Mouse (Mus musculus) intestine, embryonic 16.5 days (tissue): ENCODE measurements around the gene Tnnc1. TPM values are rescaled to one million over a fixed set of nuclear protein-coding genes. Genes with fewer than 3 reads are reported as not detected.

ENCODE experiments used
- ATAC-seq: fragments of 200-750 bp; cut with Nextera tagmentation; 2 replicates; pipeline ENCODE4 v1.8.0; 2017; ENCODE audit warnings: moderate TSS enrichment, moderate library complexity
- H3K27ac ChIP-seq: fragments of 300-500 bp; sonication (generic); 2 replicates; pipeline ENCODE4 v1.5.1; 2014; ENCODE audit warnings: mild to moderate bottlenecking, low read length
- H3K27me3 ChIP-seq: fragments of 300-500 bp; sonication (generic); replicated peaks from 2 replicates; pipeline ENCODE4 v1.6.1; 2014; ENCODE audit warnings: low read length, control low read depth, mixed read lengths; ENCODE audit not compliant: control insufficient read depth, insufficient read depth
- H3K36me3 ChIP-seq: fragments of 300-500 bp; sonication (generic); 2 replicates; pipeline ENCODE4 v1.6.1; 2014; ENCODE audit warnings: low read length, control low read depth; ENCODE audit not compliant: control insufficient read depth, insufficient read depth
- H3K4me1 ChIP-seq: fragments of 300-500 bp; sonication (generic); 2 replicates; pipeline ENCODE4 v1.6.1; 2014; ENCODE audit warnings: low read length, control low read depth, mixed read lengths; ENCODE audit not compliant: control insufficient read depth, insufficient read depth
- H3K4me2 ChIP-seq: fragments of 300-500 bp; sonication (generic); 2 replicates; pipeline ENCODE4 v1.6.1; 2014; ENCODE audit warnings: low read depth, low read length, control low read depth
- H3K4me3 ChIP-seq: fragments of 300-500 bp; sonication (generic); 2 replicates; pipeline ENCODE4 v1.5.1; 2014; ENCODE audit warnings: mild to moderate bottlenecking, low read length
- H3K9ac ChIP-seq: fragments of 300-500 bp; sonication (generic); 2 replicates; pipeline ENCODE4 v1.6.1; 2014; ENCODE audit warnings: low read depth, low read length
- H3K9me3 ChIP-seq: fragments of 300-500 bp; sonication (generic); 2 replicates; pipeline ENCODE4 v1.6.1; 2016; ENCODE audit warnings: low read length, control low read depth; ENCODE audit not compliant: control insufficient read depth
- WGBS: fragments of 180-500 bp; shearing (Covaris S2); extraction: QIAGEN DNeasy Blood & Tissue Kit; methylation state at CpG from one replicate; pipeline ENCODE4 v1.1.7; 2014; 5-methylcytosine and 5-hydroxymethylcytosine counted together
- polyA plus RNA-seq: library from polyadenylated mRNA; unstranded; fragments of >200 nt; fragmentation: Nextera tagmentation; extraction: Ambion mirVana; gene quantifications from 2 replicates; pipeline ENCODE4 v1.2.1, GENCODE M21; 2015

Tnnc1 gene
- polyA plus RNA-seq, 1 experiment from 2014 or later, result 3.7 TPM

DNA sequence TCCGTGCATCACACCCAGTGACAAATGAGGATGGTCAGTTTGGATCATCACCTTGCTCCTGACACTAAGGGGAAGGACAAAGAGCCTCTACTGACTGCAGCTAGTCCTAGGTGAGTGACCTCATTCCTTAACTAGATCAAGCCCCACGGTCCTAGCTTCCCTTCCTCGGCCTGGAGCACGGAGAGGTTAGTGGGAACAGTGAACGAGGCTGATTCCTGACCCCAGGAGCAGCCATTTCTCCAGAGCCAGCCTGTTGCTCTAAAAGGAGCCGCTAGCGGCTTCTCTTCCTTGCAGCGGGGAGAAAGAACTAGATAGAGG, 2.9 kb upstream of the Tnnc1 start:
- WGBS, result 8% methylated on average over 8 of the region's 8 CpGs
- H3K9ac ChIP-seq, result peak overlapping the region; percentile 98

DNA sequence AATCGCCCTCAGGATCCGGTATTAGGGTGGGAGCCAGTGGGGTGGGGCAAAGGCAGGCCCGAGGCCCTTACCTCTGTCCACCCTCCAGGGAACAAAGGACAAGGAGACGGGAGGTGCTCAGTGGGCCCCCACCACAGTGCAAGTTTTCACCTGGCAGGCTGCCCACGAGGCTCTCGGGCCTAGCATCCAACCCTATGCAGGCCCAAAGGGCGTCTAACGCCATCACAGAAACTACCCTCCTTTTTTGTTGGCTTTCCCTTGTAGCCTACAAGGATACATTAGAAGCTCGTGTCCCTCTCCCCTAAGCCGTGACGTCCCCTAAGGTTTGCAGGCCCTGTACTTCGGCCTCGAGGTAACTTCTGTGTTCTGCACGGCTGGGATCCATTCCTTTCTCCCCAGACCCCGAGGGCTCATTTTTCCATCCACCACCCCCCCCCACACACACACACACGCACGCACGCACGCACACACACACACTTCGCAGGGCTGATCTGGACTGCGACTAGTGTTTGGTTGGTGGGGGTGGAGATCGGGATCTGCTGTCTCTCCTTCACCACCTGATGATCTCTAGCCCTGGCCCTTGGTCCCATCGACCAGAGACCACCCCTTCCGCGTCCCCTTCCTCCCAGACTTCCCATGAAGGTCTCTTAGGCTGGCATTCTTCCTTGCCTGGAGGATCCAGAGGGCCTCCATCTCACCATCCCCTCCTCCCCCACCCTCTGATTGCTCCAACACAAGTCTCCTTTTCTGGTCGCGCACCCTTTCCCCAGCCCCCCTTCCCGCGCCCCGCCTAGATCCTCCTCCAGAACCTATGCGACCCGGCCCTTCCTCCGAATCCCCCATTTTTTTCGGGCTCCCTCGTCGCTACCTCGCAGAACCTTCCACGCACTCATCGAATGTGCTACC, 2.3 kb upstream of the Tnnc1 start:
- H3K4me1 ChIP-seq, result peaks cover 16% of the 10 kb centered on the region
- peak overlapping the region; percentile 98 for H3K9ac ChIP-seq
- H3K9me3 ChIP-seq, result no peaks in the 10 kb centered on the region
- peak; percentile 72 for ATAC-seq
- peaks cover 14% of the 10 kb centered on the region for H3K36me3 ChIP-seq
- H3K4me3 ChIP-seq, result peak overlapping the region; percentile 84
- H3K4me2 ChIP-seq, result peak overlapping the region; percentile 85
- under 1% methylated on average over 39 of the region's 39 CpGs for WGBS
- no peaks in the 10 kb centered on the region for H3K27me3 ChIP-seq
- peak overlapping the region; percentile 94 for H3K27ac ChIP-seq

More for the DNA sequence above, 2.9 kb upstream of the Tnnc1 start:
- H3K4me2 ChIP-seq, result peak overlapping the region; percentile 85
- ATAC-seq, result peak; percentile 12
- peaks cover 14% of the 10 kb centered on the region for H3K36me3 ChIP-seq
- peak overlapping the region; percentile 94 for H3K27ac ChIP-seq
- H3K4me1 ChIP-seq, result peaks cover 16% of the 10 kb centered on the region
- no peaks in the 10 kb centered on the region for H3K9me3 ChIP-seq
- H3K4me3 ChIP-seq, result peak overlapping the region; percentile 84
- no peaks in the 10 kb centered on the region for H3K27me3 ChIP-seq

DNA sequence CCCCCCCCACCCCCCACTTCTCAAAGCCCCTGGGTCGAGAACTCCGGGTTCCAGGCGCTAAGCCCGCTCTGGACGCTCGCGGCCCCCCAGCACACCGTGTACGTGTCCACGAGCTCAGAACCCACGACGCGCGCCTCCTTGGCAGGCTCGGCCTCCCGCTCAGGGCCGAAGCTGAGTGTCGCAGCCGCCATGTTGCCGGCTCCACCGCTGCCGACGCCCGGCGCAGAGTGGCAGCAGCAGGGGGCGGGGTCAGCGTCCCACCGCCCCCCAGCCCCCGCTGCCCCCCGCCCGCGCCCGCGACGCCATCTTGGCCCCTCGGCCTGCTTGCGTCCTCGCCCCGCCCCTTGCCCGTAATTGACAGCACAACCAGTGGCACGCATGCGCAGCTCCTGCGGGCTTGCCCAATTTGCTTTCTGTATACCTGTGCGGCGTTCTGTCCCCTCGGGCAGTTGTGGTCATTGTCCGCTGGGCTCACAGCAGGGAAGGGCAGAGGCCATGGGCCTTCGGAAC, 1.6 kb upstream of the Tnnc1 start:
- Histone ChIP-seq H3K36me3 (peaks cover 11% of the 10 kb centered on the region), H3K4me1 (peaks cover 13% of the 10 kb centered on the region), H3K4me2 (peak overlapping the region; percentile 85), H3K9me3 (no peaks in the 10 kb centered on the region), H3K9ac (peak overlapping the region; percentile 98), H3K27me3 (no peaks in the 10 kb centered on the region), H3K4me3 (peak overlapping the region; percentile 84), H3K27ac (peak overlapping the region; percentile 94)
- 1% methylated on average over 43 of the region's 48 CpGs for WGBS
- peak; percentile 75 for ATAC-seq

DNA sequence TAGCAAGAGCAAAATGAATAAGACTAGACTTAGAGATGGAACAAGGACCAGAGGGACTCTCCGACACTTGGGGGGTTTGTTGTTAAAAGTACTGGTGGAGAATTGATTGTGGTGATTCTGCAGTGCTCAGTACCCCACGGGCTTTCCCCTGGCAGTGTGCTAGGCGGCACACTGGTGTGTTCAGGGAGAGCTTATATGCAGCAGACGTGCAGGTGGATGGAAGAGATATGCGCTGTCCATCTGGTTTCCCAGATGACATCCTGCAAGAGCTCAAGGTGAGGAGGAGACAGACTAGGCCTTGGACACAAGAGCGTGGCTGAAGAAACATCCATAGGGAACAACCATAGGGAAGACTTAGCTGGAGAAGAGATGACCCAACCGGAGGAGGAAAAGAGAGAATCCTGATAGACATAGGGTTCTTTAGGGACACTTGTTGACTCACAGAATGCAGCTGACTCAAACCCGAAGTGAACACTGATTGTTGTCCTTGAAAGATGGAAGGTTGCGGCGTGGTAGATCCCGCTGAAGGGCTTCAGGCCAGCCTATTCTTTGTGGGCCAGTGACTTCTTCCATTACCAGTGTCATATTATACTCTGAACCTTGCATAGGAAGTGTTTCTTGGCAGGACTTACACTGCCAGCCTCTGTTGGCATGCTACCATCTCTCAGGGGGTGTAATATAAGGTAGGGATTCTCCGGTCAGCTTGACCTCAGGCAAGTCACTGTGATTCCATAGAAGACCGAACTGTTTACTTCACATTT, 862 bp upstream of the Tnnc1 start:
- Histone ChIP-seq H3K4me1 (peaks cover 13% of the 10 kb centered on the region), H3K9me3 (no peaks in the 10 kb centered on the region), H3K9ac (peak overlapping the region; percentile 98), H3K27ac (no peak overlapping the region), H3K4me3 (peak overlapping the region; percentile 84), H3K27me3 (no peaks in the 10 kb centered on the region), H3K36me3 (peaks cover 9% of the 10 kb centered on the region), H3K4me2 (peak overlapping the region; percentile 85)
- peak; percentile 26 for ATAC-seq
- WGBS, result 78% methylated on average over 13 of the region's 13 CpGs

DNA sequence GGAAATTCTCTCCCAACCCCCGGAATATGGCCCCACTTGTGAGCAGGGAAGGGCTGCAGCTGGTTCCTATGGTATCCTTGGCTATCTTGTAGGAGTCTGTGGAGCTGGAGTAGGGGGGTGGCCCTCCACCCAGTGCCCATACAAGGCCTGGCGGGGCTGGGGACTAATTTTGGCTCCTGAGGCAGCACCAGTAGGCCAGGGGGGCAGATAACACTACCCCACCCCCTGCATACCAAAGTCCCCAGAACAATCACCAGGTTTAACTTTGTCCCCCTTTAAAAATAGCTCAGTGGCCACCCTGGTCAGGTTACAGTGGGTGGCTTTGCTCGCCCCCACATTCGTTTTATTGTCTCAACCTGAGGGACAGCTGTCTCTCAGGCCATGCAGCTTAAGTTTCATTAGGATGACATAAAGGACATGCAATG, 1.0 kb downstream of the Tnnc1 start:
- no peak for ATAC-seq

DNA sequence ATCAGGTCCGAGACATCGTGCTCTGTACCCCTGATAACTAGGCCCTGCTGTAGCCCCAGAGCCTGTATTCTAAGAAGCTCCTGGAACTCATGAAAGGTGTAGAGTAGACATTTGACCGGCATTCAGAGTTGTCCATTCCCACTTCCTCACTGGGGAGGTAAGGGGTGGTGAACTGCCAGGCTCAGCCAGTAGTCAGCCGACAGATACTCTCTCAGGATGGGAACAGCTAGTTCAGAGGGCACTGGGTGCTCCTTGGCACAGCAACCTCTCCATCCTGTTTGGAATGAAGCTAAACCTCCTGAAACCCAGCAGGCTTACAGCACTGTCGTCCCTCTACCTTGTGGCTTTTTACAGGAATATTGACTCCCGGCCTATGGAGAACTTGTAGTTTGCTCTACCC, 3.7 kb downstream of the Tnnc1 start:
- Histone ChIP-seq H3K4me2 (no peak overlapping the region), H3K4me3 (no peak overlapping the region), H3K36me3 (no peaks in the 10 kb centered on the region), H3K9me3 (no peaks in the 10 kb centered on the region), H3K27me3 (no peaks in the 10 kb centered on the region), H3K27ac (no peak overlapping the region), H3K9ac (no peak overlapping the region), H3K4me1 (0 out of 2 replicates have a peak, but pooled peaks cover 3% of the 10 kb centered on the region)
- no peak for ATAC-seq
- 88% methylated on average over 6 of the region's 6 CpGs for WGBS

More for the DNA sequence above, 1.0 kb downstream of the Tnnc1 start:
- Histone ChIP-seq H3K4me2 (no peak overlapping the region), H3K27me3 (no peaks in the 10 kb centered on the region), H3K36me3 (no peaks in the 10 kb centered on the region), H3K9me3 (no peaks in the 10 kb centered on the region), H3K4me3 (no peak overlapping the region), H3K27ac (no peak overlapping the region), H3K9ac (0 out of 2 replicates have a peak overlapping the region, but pooled peaks have one; percentile 18), H3K4me1 (peaks cover 13% of the 10 kb centered on the region)
- 78% methylated on average over 4 of the region's 4 CpGs for WGBS

DNA sequence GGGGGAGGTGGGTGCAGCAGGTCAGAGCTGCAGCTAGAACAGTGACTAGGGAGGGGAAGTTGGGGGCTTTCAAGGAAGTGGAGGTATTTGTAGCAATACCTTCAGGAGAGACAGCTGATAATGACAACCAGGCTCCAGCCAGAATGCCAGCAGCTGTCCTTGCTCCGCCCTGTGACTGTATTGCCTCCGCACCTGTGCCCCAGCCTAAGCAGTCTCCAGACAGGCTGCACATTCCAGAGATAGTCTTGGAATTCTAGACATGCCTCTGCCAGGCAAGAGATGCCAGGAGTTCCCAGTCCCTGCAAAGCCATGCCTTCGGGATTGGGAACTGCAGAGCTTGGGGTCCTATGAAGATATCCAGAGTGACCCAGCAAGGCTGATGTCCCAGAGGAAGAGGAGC, 4.4 kb downstream of the Tnnc1 start:
- Histone ChIP-seq H3K4me2 (no peak overlapping the region), H3K27me3 (no peaks in the 10 kb centered on the region), H3K36me3 (no peaks in the 10 kb centered on the region), H3K4me1 (no peaks in the 10 kb centered on the region), H3K9me3 (no peaks in the 10 kb centered on the region), H3K27ac (no peak overlapping the region), H3K4me3 (no peak overlapping the region), H3K9ac (no peak overlapping the region)
- 62% methylated on average over 3 of the region's 3 CpGs for WGBS
- ATAC-seq, result no peak

DNA sequence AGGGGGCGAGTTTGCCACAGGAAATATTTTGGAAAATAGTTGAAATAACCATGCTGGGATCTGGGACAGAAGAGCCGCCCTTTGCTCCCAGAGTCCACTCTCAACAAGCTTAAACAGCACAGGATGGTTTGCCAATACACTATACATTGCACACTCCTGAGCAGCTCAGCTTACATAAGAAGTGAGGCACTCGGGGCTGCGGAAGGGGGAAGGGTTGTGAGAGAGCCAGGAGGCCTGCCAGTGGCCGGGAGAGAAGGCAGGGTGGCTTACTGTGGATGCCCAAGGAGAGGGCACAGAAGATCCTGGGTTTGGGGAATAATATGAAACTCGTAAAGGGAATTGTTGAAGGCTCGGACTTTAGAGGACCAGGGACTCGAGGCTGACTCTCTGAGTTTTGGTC, 5.8 kb downstream of the Tnnc1 start:
- H3K9ac ChIP-seq, result no peak overlapping the region
- ATAC-seq, result no peak
- 75% methylated on average over 8 of the region's 8 CpGs for WGBS
- no peaks in the 10 kb centered on the region for H3K9me3 ChIP-seq
- H3K4me2 ChIP-seq, result no peak overlapping the region
- H3K27me3 ChIP-seq, result no peaks in the 10 kb centered on the region
- 0 out of 2 replicates have a peak, but pooled peaks cover 4% of the 10 kb centered on the region for H3K4me1 ChIP-seq
- H3K4me3 ChIP-seq, result no peak overlapping the region
- no peaks in the 10 kb centered on the region for H3K36me3 ChIP-seq
- H3K27ac ChIP-seq, result no peak overlapping the region

DNA sequence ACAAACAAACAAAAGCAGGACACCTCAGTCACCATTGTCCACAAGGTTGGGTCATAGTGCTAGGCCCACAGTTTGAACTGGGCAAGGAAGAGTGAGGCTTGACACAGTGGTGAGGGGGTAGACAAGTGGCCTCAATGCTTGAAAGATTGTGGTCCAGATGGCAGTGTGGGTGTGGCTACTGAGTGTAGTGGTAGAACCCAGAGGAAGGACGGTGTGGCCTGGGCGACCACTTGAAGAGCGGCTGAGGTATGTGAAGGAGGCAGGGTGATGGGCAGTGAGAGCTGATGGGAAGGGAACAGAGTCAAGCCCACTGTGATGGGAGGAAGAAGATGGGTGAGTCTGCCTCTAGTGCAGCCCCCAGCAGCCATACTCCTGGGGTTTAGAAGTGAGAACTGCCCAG, 6.6 kb downstream of the Tnnc1 start:
- H3K36me3 ChIP-seq, result no peaks in the 10 kb centered on the region
- no peak overlapping the region for H3K9ac ChIP-seq
- no peak overlapping the region for H3K4me3 ChIP-seq
- H3K4me2 ChIP-seq, result no peak overlapping the region
- WGBS, result 87% methylated on average over 3 of the region's 3 CpGs
- H3K9me3 ChIP-seq, result no peaks in the 10 kb centered on the region
- H3K4me1 ChIP-seq, result 0 out of 2 replicates have a peak, but pooled peaks cover 4% of the 10 kb centered on the region
- H3K27ac ChIP-seq, result no peak overlapping the region
- no peaks in the 10 kb centered on the region for H3K27me3 ChIP-seq
- no peak for ATAC-seq
